Mouse (Mus musculus): ENCODE results near the gene Ufd1. TPM values are rescaled to one million over a fixed set of nuclear protein-coding genes. Genes with fewer than 3 reads are reported as not detected.
"Not testable (repeated sequence)": the region's sequence is repeated elsewhere in the genome, so short reads cannot be mapped to it uniquely, and the experiment has no call there.

Ufd1 gene
- polyA plus RNA-seq, 1 experiment from 2014 or later: 119 TPM

DNA sequence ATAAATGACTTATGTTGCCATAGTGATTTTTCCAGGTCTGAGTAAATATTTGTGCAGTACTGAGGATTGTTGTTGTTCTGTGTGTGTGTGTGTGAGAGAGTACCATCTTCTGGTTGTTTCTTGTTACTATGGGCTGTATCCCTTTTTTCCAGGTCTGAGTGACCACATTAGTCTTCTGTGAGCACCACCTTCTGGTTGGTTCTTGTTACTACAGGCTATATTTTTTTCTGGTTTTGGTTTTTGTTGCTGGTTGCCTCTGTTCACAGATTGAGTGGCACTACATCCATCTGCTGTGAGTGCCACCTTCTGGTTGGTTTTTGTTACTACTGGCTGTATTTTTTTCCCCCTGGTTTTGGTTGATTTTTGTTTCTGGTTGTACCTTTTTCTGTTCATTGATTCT lies 47.0 kb downstream of the Ufd1 start:
- H3K9me3 ChIP-seq: no peaks in the 10 kb centered on the region
- H3K4me2 ChIP-seq: no peak overlapping the region
- H3K27ac ChIP-seq: no peak overlapping the region
- H3K4me1 ChIP-seq: no peaks in the 10 kb centered on the region
- no peaks in the 10 kb centered on the region for H3K27me3 ChIP-seq
- no peaks in the 10 kb centered on the region for H3K36me3 ChIP-seq
- H3K9ac ChIP-seq: no peak overlapping the region
- H3K4me3 ChIP-seq: no peak overlapping the region
- ATAC-seq (ENCODE audit: insufficient number of reproducible peaks, insufficient read depth, low FRiP score, low TSS enrichment, low read depth): no peak

- no peaks in the 10 kb centered on the region for H3K9me3 ChIP-seq
- H3K9ac ChIP-seq: no peak overlapping the region
- no peak for ATAC-seq (ENCODE audit: insufficient number of reproducible peaks, insufficient read depth, low FRiP score, low TSS enrichment, low read depth)
- H3K27me3 ChIP-seq: no peaks in the 10 kb centered on the region
- WGBS: 79% methylated on average over 1 of the region's 1 CpGs
- H3K36me3 ChIP-seq: no peaks in the 10 kb centered on the region
- H3K4me3 ChIP-seq: no peak overlapping the region
- no peak overlapping the region for H3K4me2 ChIP-seq
- no peak overlapping the region for H3K27ac ChIP-seq
- no peaks in the 10 kb centered on the region for H3K4me1 ChIP-seq
These were observed 48.6 kb downstream of the Ufd1 start for GRCm38 (mm10) chr16:18860186-18860585.

DNA sequence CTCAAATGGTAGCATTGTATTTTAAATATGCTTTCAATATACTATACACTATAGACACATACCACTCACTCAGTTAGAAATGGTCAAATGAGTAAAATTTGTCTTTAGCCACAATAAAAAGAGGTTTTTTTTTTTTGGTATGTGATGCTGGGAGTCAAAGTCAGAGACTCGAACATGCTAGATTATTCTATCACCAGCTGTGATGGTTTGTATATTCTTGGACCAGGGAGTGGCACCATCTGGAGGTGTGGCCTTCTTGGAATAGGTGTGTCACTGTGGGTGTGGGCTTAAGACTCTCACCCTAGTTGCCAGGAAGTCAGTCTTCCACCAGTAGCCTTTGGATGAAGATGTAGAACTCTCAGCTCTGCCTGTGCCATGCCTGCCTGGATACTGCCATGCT lies 58.9 kb downstream of the Ufd1 start:
- not testable (repeated sequence) for H3K4me2 ChIP-seq; H3K9ac ChIP-seq; H3K27ac ChIP-seq; H3K4me1 ChIP-seq; H3K27me3 ChIP-seq; H3K4me3 ChIP-seq; ATAC-seq (ENCODE audit: insufficient number of reproducible peaks, insufficient read depth, low FRiP score, low TSS enrichment, low read depth); H3K9me3 ChIP-seq
- H3K36me3 ChIP-seq: peaks cover 41% of the 10 kb centered on the region
- 92% methylated on average over 1 of the region's 1 CpGs for WGBS

- H3K27ac ChIP-seq: peak overlapping the region; percentile 96
- peaks cover 39% of the 10 kb centered on the region for H3K36me3 ChIP-seq
- under 1% methylated on average over 17 of the region's 17 CpGs for WGBS
These were observed 64.5 kb downstream of the Ufd1 start for GRCm38 (mm10) chr16:18876091-18876441.

GRCm38 (mm10) chr16:18876442-18877308 lies 65.1 kb downstream of the Ufd1 start, which contains the start of the genes Mrpl40 and Hira:
Mrpl40 (minus strand) TSS chr16:18876862.
Hira (plus strand) TSS chr16:18877037.
- peak within 1 kb of the TSS; percentile 80 for H3K4me2 ChIP-seq
- H3K27ac ChIP-seq: peak within 1 kb of the TSS; percentile 96
- peak within 1 kb of the TSS; percentile 92 for H3K9ac ChIP-seq
- H3K9me3 ChIP-seq: no peaks in the 10 kb centered on the region
- peak; percentile 96 for ATAC-seq (ENCODE audit: insufficient number of reproducible peaks, insufficient read depth, low FRiP score, low TSS enrichment, low read depth)
- peaks cover 36% of the 10 kb centered on the region for H3K36me3 ChIP-seq
- H3K4me1 ChIP-seq: peaks cover 12% of the 10 kb centered on the region; the same call in 1 of the 2 replicates
- H3K27me3 ChIP-seq: no peaks in the 10 kb centered on the region
- under 1% methylated on average over 75 of the region's 93 CpGs for WGBS
- peak within 1 kb of the TSS; percentile 82 for H3K4me3 ChIP-seq

More at GRCm38 (mm10) chr16:18876091-18876441, 64.5 kb downstream of the Ufd1 start:
- peak overlapping the region; percentile 92 for H3K9ac ChIP-seq
- H3K4me1 ChIP-seq: peaks cover 12% of the 10 kb centered on the region; the same call in 1 of the 2 replicates
- H3K4me2 ChIP-seq: peak overlapping the region; percentile 80
- H3K4me3 ChIP-seq: peak overlapping the region; percentile 82
- peak; percentile 27; the same call in 1 of the 2 replicates for ATAC-seq (ENCODE audit: insufficient number of reproducible peaks, insufficient read depth, low FRiP score, low TSS enrichment, low read depth)
- H3K9me3 ChIP-seq: no peaks in the 10 kb centered on the region
- no peaks in the 10 kb centered on the region for H3K27me3 ChIP-seq

GRCm38 (mm10) chr16:18877386-18878090 lies 66.0 kb downstream of the Ufd1 start:
- Histone ChIP-seq H3K4me1 (peaks cover 12% of the 10 kb centered on the region; the same call in 1 of the 2 replicates), H3K4me3 (peak overlapping the region; percentile 82), H3K9ac (peak overlapping the region; percentile 92), H3K27ac (peak overlapping the region; percentile 96), H3K4me2 (peak overlapping the region; percentile 80), H3K9me3 (no peaks in the 10 kb centered on the region), H3K36me3 (peaks cover 33% of the 10 kb centered on the region), H3K27me3 (no peaks in the 10 kb centered on the region)
- under 1% methylated on average over 40 of the region's 43 CpGs for WGBS
- peak; percentile 23; the same call in 1 of the 2 replicates for ATAC-seq (ENCODE audit: insufficient number of reproducible peaks, insufficient read depth, low FRiP score, low TSS enrichment, low read depth)

DNA sequence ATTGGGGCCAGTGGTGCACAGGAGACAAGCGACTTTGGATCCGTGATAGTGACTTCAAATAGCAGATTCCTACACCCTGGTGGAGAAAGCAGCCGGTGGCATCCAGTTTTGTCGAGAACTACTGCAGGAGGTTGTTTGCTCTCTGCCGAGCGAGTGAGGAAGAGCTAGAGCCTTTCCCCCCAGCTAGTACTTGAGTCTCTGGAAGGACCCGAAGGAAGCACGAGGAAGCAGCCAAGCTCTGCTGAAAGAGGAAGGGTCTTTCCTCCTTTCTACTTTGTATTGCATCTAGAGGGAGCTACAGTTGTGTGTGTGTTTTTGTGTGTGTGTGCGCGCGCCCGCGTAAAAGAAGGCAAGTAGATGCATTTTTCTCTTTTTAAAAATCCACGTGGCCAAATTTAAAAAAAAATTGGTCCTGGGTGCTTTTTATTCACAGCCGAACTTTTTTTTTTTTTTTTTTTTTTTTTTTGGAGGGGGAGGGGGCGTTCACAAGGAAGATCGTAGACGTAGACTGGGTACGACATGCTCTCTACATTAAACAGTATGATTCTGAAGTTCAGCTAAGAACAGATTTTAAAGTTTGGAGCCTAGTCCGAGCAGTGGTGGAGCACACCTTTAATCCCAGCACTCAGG lies 66.6 kb downstream of the Ufd1 start:
- peak overlapping the region; percentile 92 for H3K9ac ChIP-seq
- ATAC-seq (ENCODE audit: insufficient number of reproducible peaks, insufficient read depth, low FRiP score, low TSS enrichment, low read depth): no peak
- peaks cover 28% of the 10 kb centered on the region for H3K36me3 ChIP-seq
- peak overlapping the region; percentile 96 for H3K27ac ChIP-seq
- H3K4me1 ChIP-seq: peaks cover 12% of the 10 kb centered on the region; the same call in 1 of the 2 replicates
- no peaks in the 10 kb centered on the region for H3K27me3 ChIP-seq
- WGBS: 26% methylated on average over 20 of the region's 20 CpGs
- H3K9me3 ChIP-seq: no peaks in the 10 kb centered on the region
- H3K4me2 ChIP-seq: peak overlapping the region; percentile 80
- H3K4me3 ChIP-seq: peak overlapping the region; percentile 82

GRCm38 (mm10) chr16:18884044-18884443 lies 72.5 kb downstream of the Ufd1 start:
- H3K4me1 ChIP-seq: 0 out of 2 replicates have a peak, but pooled peaks cover 3% of the 10 kb centered on the region
- H3K4me2 ChIP-seq: no peak overlapping the region
- H3K36me3 ChIP-seq: peaks cover 15% of the 10 kb centered on the region
- H3K27ac ChIP-seq: no peak overlapping the region
- H3K9me3 ChIP-seq: no peaks in the 10 kb centered on the region
- H3K27me3 ChIP-seq: no peaks in the 10 kb centered on the region
- no peak for ATAC-seq (ENCODE audit: insufficient number of reproducible peaks, insufficient read depth, low FRiP score, low TSS enrichment, low read depth)
- H3K4me3 ChIP-seq: no peak overlapping the region
- no peak overlapping the region for H3K9ac ChIP-seq

Other genes starting within 250 kb of the Ufd1 start
- gene Tbx1, start 221.1 kb upstream of the Ufd1 start, polyA plus RNA-seq (2015; fragmentation: Nextera tagmentation; extraction: Ambion mirVana): 7.9 and 8.3 TPM in 2 replicates
- 2.2 and 3.2 TPM in 2 replicates for gene Gp1bb, start 189.4 kb upstream of the Ufd1 start, polyA plus RNA-seq (2015; fragmentation: Nextera tagmentation; extraction: Ambion mirVana)
- 4.5 and 7.4 TPM in 2 replicates for gene Gm49601, start 185.4 kb upstream of the Ufd1 start, polyA plus RNA-seq (2015; fragmentation: Nextera tagmentation; extraction: Ambion mirVana)
- 39.7 and 45.9 TPM in 2 replicates for gene Sept5, start 181.8 kb upstream of the Ufd1 start, polyA plus RNA-seq (2015; fragmentation: Nextera tagmentation; extraction: Ambion mirVana)
- 27.8 and 29.6 TPM in 2 replicates for gene Cldn5, start 34.9 kb upstream of the Ufd1 start, polyA plus RNA-seq (2015; fragmentation: Nextera tagmentation; extraction: Ambion mirVana)
- 47.5 and 47.8 TPM in 2 replicates for gene Cdc45, start 208 bp downstream of the Ufd1 start, polyA plus RNA-seq (2015; fragmentation: Nextera tagmentation; extraction: Ambion mirVana)
- 44.1 and 49.3 TPM in 2 replicates for gene 2510002D24Rik, start 24.8 kb downstream of the Ufd1 start, polyA plus RNA-seq (2015; fragmentation: Nextera tagmentation; extraction: Ambion mirVana)
- gene Gm28539, start 24.8 kb downstream of the Ufd1 start, polyA plus RNA-seq (2015; fragmentation: Nextera tagmentation; extraction: Ambion mirVana): not detected in 2 replicates
- gene Mrpl40, start 65.1 kb downstream of the Ufd1 start, polyA plus RNA-seq (2015; fragmentation: Nextera tagmentation; extraction: Ambion mirVana): 90.5 and 110 TPM in 2 replicates
- 15.8 and 17.0 TPM in 2 replicates for gene Hira, start 65.3 kb downstream of the Ufd1 start, polyA plus RNA-seq (2015; fragmentation: Nextera tagmentation; extraction: Ambion mirVana)

Measured in embryonic facial prominence, embryonic 13.5 days (tissue).